Mouse (Mus musculus) 3T3-L1 (cell line): ENCODE measurements around the gene Dffa.
"Not testable (repeated sequence)": the region's sequence is repeated elsewhere in the genome, so short reads cannot be mapped to it uniquely, and the experiment has no call there.

Experiments
- DNase-seq: peaks from one replicate; pipeline ENCODE4 v3.0.0-alpha.2; 2015; ENCODE audit warnings: low read depth, low spot score

The Dffa gene

GRCm38 (mm10) chr4:149148084-149148483, 44.1 kb downstream of the Dffa start:
- no peak for DNase-seq

GRCm38 (mm10) chr4:149149196-149149595, 45.2 kb downstream of the Dffa start:
- DNase-seq: no peak

- DNase-seq: no peak
These were observed 45.7 kb downstream of the Dffa start for GRCm38 (mm10) chr4:149149611-149150010.

- no peak for DNase-seq
These were observed 46.3 kb downstream of the Dffa start for GRCm38 (mm10) chr4:149150256-149150655.

- DNase-seq: no peak
These were observed 46.8 kb downstream of the Dffa start for GRCm38 (mm10) chr4:149150721-149151120.

GRCm38 (mm10) chr4:149154859-149155258, 50.9 kb downstream of the Dffa start:
- DNase-seq: no peak

- no peak for DNase-seq
These were observed 51.8 kb downstream of the Dffa start for GRCm38 (mm10) chr4:149155711-149156110.

- no peak for DNase-seq
These were observed 53.5 kb downstream of the Dffa start for GRCm38 (mm10) chr4:149157415-149157973.

GRCm38 (mm10) chr4:149159203-149159602, 55.3 kb downstream of the Dffa start:
- DNase-seq: no peak

- no peak for DNase-seq
These were observed 55.9 kb downstream of the Dffa start for GRCm38 (mm10) chr4:149159891-149160290.

GRCm38 (mm10) chr4:149161166-149161565, 57.2 kb downstream of the Dffa start:
- no peak for DNase-seq

GRCm38 (mm10) chr4:149163196-149163595, 59.2 kb downstream of the Dffa start:
- no peak for DNase-seq

- DNase-seq: no peak
These were observed 60.2 kb downstream of the Dffa start for GRCm38 (mm10) chr4:149164150-149164549.

- DNase-seq: peak; percentile 97
These were observed 62.4 kb downstream of the Dffa start, which contains the start of gene Pgd for GRCm38 (mm10) chr4:149166215-149166946. Gene Pgd (minus strand): TSS chr4:149166771.

- DNase-seq: peak; percentile 44
These were observed 63.1 kb downstream of the Dffa start for GRCm38 (mm10) chr4:149166957-149167611.

GRCm38 (mm10) chr4:149168016-149168415, 64.1 kb downstream of the Dffa start:
- no peak for DNase-seq

GRCm38 (mm10) chr4:149169926-149170325, 66.0 kb downstream of the Dffa start:
- DNase-seq: not testable (repeated sequence)
